Mouse (Mus musculus): ENCODE measurements around the gene Shox2. TPM values are rescaled to one million over a fixed set of nuclear protein-coding genes. Genes with fewer than 3 reads are reported as not detected.

Shox2 gene
- polyA plus RNA-seq, 1 experiment from 2014 or later = 0.05 TPM

- H3K4me2 ChIP-seq (replicated peaks; ENCODE audit: low read depth) = no peak overlapping the region
- peaks cover 28% of the 10 kb centered on the region for H3K27me3 ChIP-seq (ENCODE audit: control insufficient read depth, insufficient read depth, low read length)
- H3K9me3 ChIP-seq (ENCODE audit: control insufficient read depth, low read length) = no peaks in the 10 kb centered on the region
- ATAC-seq (ENCODE audit: low FRiP score, low TSS enrichment) (no peak; the same call in 1 of the 2 replicates), DNase-seq (ENCODE audit: low spot score) (no peak)
- no peaks in the 10 kb centered on the region for H3K36me3 ChIP-seq (ENCODE audit: control insufficient read depth, insufficient read depth, low read length)
- H3K27ac ChIP-seq (replicated peaks) = no peak overlapping the region
- H3K9ac ChIP-seq (ENCODE audit: low read length) = no peak overlapping the region
- peaks cover 4% of the 10 kb centered on the region; the same call in 1 of the 2 replicates for H3K4me1 ChIP-seq (replicated peaks; ENCODE audit: control insufficient read depth, insufficient read depth)
- TF ChIP-seq EP300 (optimal IDR thresholded peaks at IDR 0.05) (no peak), CTCF (IDR thresholded peaks at IDR 0.05; ENCODE audit: low read depth) (no peak)
- no peak overlapping the region for H3K4me3 ChIP-seq (ENCODE audit: low read depth, low read length)
- 3% methylated on average over 29 of the region's 29 CpGs for WGBS
Measured at GRCm38 (mm10) chr3:66970661-66971331, 10.8 kb downstream of the Shox2 start.

- Histone ChIP-seq H3K4me1 (replicated peaks; ENCODE audit: control insufficient read depth, insufficient read depth) (peaks cover 4% of the 10 kb centered on the region; the same call in 1 of the 2 replicates), H3K27me3 (ENCODE audit: control insufficient read depth, insufficient read depth, low read length) (peaks cover 28% of the 10 kb centered on the region), H3K27ac (replicated peaks) (no peak overlapping the region), H3K36me3 (ENCODE audit: control insufficient read depth, insufficient read depth, low read length) (no peaks in the 10 kb centered on the region), H3K9me3 (ENCODE audit: control insufficient read depth, low read length) (no peaks in the 10 kb centered on the region), H3K4me3 (ENCODE audit: low read depth, low read length) (no peak overlapping the region), H3K9ac (ENCODE audit: low read length) (no peak overlapping the region), H3K4me2 (replicated peaks; ENCODE audit: low read depth) (no peak overlapping the region)
- TF ChIP-seq EP300 (optimal IDR thresholded peaks at IDR 0.05) (no peak), CTCF (IDR thresholded peaks at IDR 0.05; ENCODE audit: low read depth) (no peak)
- DNase-seq (ENCODE audit: low spot score) (no peak), ATAC-seq (ENCODE audit: low FRiP score, low TSS enrichment) (0 out of 2 replicates have a peak, but pooled peaks have one; percentile 33)
- 5% methylated on average over 10 of the region's 10 CpGs for WGBS
Measured at GRCm38 (mm10) chr3:66970261-66970660, 11.3 kb downstream of the Shox2 start.

- Histone ChIP-seq H3K27me3 (ENCODE audit: control insufficient read depth, insufficient read depth, low read length) (peaks cover 14% of the 10 kb centered on the region; the same call in 1 of the 2 replicates), H3K36me3 (ENCODE audit: control insufficient read depth, insufficient read depth, low read length) (no peaks in the 10 kb centered on the region), H3K4me2 (replicated peaks; ENCODE audit: low read depth) (no peak overlapping the region), H3K4me3 (ENCODE audit: low read depth, low read length) (no peak overlapping the region), H3K27ac (replicated peaks) (no peak overlapping the region), H3K9me3 (ENCODE audit: control insufficient read depth, low read length) (no peaks in the 10 kb centered on the region), H3K4me1 (replicated peaks; ENCODE audit: control insufficient read depth, insufficient read depth) (no peaks in the 10 kb centered on the region), H3K9ac (ENCODE audit: low read length) (no peak overlapping the region)
- no peak for DNase-seq (ENCODE audit: low spot score)
- no peak for ATAC-seq (ENCODE audit: low FRiP score, low TSS enrichment)
- TF ChIP-seq CTCF (IDR thresholded peaks at IDR 0.05; ENCODE audit: low read depth) (no peak), EP300 (optimal IDR thresholded peaks at IDR 0.05) (no peak)
- WGBS = 71% methylated on average over 4 of the region's 4 CpGs
Measured at GRCm38 (mm10) chr3:66967508-66967907, 14.1 kb downstream of the Shox2 start.

- Histone ChIP-seq H3K4me2 (replicated peaks; ENCODE audit: low read depth) (no peak overlapping the region), H3K27me3 (ENCODE audit: control insufficient read depth, insufficient read depth, low read length) (peaks cover 3% of the 10 kb centered on the region; the same call in 1 of the 2 replicates), H3K27ac (replicated peaks) (no peak overlapping the region), H3K9ac (ENCODE audit: low read length) (no peak overlapping the region), H3K9me3 (ENCODE audit: control insufficient read depth, low read length) (no peaks in the 10 kb centered on the region), H3K4me1 (replicated peaks; ENCODE audit: control insufficient read depth, insufficient read depth) (no peaks in the 10 kb centered on the region), H3K4me3 (ENCODE audit: low read depth, low read length) (no peak overlapping the region), H3K36me3 (ENCODE audit: control insufficient read depth, insufficient read depth, low read length) (no peaks in the 10 kb centered on the region)
- ATAC-seq (ENCODE audit: low FRiP score, low TSS enrichment) (no peak), DNase-seq (ENCODE audit: low spot score) (no peak)
- no peak for TF ChIP-seq CTCF (IDR thresholded peaks at IDR 0.05; ENCODE audit: low read depth)
- TF ChIP-seq EP300 (optimal IDR thresholded peaks at IDR 0.05) = no peak
- 37% methylated on average over 3 of the region's 3 CpGs for WGBS
Measured at GRCm38 (mm10) chr3:66964884-66965283, 16.7 kb downstream of the Shox2 start.

- ATAC-seq (ENCODE audit: low FRiP score, low TSS enrichment) = no peak
- no peaks in the 10 kb centered on the region for H3K36me3 ChIP-seq (ENCODE audit: control insufficient read depth, insufficient read depth, low read length)
- WGBS = 49% methylated on average over 5 of the region's 5 CpGs
Measured at GRCm38 (mm10) chr3:66959972-66960371, 21.6 kb downstream of the Shox2 start.

GRCm38 (mm10) chr3:66955126-66955525 is 26.4 kb downstream of the Shox2 start:
- no peak overlapping the region for H3K4me3 ChIP-seq (ENCODE audit: low read depth, low read length)
- 50% methylated on average over 2 of the region's 2 CpGs for WGBS

More at GRCm38 (mm10) chr3:66959972-66960371, 21.6 kb downstream of the Shox2 start:
- H3K4me2 ChIP-seq (replicated peaks; ENCODE audit: low read depth) = no peak overlapping the region
- DNase-seq (ENCODE audit: low spot score) = no peak
- no peaks in the 10 kb centered on the region for H3K9me3 ChIP-seq (ENCODE audit: control insufficient read depth, low read length)
- H3K27ac ChIP-seq (replicated peaks) = no peak overlapping the region
- H3K4me1 ChIP-seq (replicated peaks; ENCODE audit: control insufficient read depth, insufficient read depth) = no peaks in the 10 kb centered on the region
- TF ChIP-seq EP300 (optimal IDR thresholded peaks at IDR 0.05) = no peak
- TF ChIP-seq CTCF (IDR thresholded peaks at IDR 0.05; ENCODE audit: low read depth) = no peak
- H3K4me3 ChIP-seq (ENCODE audit: low read depth, low read length) = no peak overlapping the region
- no peak overlapping the region for H3K9ac ChIP-seq (ENCODE audit: low read length)
- H3K27me3 ChIP-seq (ENCODE audit: control insufficient read depth, insufficient read depth, low read length) = no peaks in the 10 kb centered on the region

More at GRCm38 (mm10) chr3:66955126-66955525, 26.4 kb downstream of the Shox2 start:
- Histone ChIP-seq H3K27ac (replicated peaks) (no peak overlapping the region), H3K27me3 (ENCODE audit: control insufficient read depth, insufficient read depth, low read length) (no peaks in the 10 kb centered on the region), H3K4me2 (replicated peaks; ENCODE audit: low read depth) (no peak overlapping the region), H3K4me1 (replicated peaks; ENCODE audit: control insufficient read depth, insufficient read depth) (no peaks in the 10 kb centered on the region), H3K9ac (ENCODE audit: low read length) (no peak overlapping the region), H3K36me3 (ENCODE audit: control insufficient read depth, insufficient read depth, low read length) (no peaks in the 10 kb centered on the region), H3K9me3 (ENCODE audit: control insufficient read depth, low read length) (no peaks in the 10 kb centered on the region)
- no peak for ATAC-seq (ENCODE audit: low FRiP score, low TSS enrichment)
- TF ChIP-seq CTCF (IDR thresholded peaks at IDR 0.05; ENCODE audit: low read depth) (0 out of 2 replicates have a peak, but pooled peaks have one; percentile 14), EP300 (optimal IDR thresholded peaks at IDR 0.05) (no peak)
- no peak for DNase-seq (ENCODE audit: low spot score)

All from stomach, postnatal 0 days (tissue).